Mouse (Mus musculus) stomach, embryonic 16.5 days (tissue): ENCODE measurements around the gene 5430403G16Rik. TPM values are rescaled to one million over a fixed set of nuclear protein-coding genes. Genes with fewer than 3 reads are reported as not detected.
"Not testable (repeated sequence)": the region's sequence is repeated elsewhere in the genome, so short reads cannot be mapped to it uniquely, and the experiment has no call there.

ENCODE experiments used
- ATAC-seq: fragments of 200-750 bp; cut with Nextera tagmentation; 2 replicates; pipeline ENCODE4 v1.8.0; 2017; ENCODE audit warnings: moderate number of reproducible peaks, moderate TSS enrichment; ENCODE audit not compliant: insufficient read depth, low FRiP score
- H3K27ac ChIP-seq: fragments of 300-500 bp; sonication (generic); 2 replicates; pipeline ENCODE4 v1.5.1; 2014; ENCODE audit warnings: low read length
- H3K27me3 ChIP-seq: fragments of 300-500 bp; sonication (generic); 2 replicates; pipeline ENCODE4 v1.6.1; 2014; ENCODE audit warnings: low read length, control low read depth, mixed read lengths; ENCODE audit not compliant: control insufficient read depth, insufficient read depth
- H3K36me3 ChIP-seq: fragments of 300-500 bp; sonication (generic); 2 replicates; pipeline ENCODE4 v1.6.1; 2014; ENCODE audit warnings: low read length; ENCODE audit not compliant: control insufficient read depth, insufficient read depth
- H3K4me1 ChIP-seq: fragments of 300-500 bp; sonication (generic); 2 replicates; pipeline ENCODE4 v1.6.1; 2014; ENCODE audit warnings: low read length, control low read depth, mixed read lengths; ENCODE audit not compliant: control insufficient read depth, insufficient read depth
- H3K4me2 ChIP-seq: fragments of 300-500 bp; sonication (generic); 2 replicates; pipeline ENCODE4 v1.6.1; 2014; ENCODE audit warnings: low read depth, low read length, mixed read lengths
- H3K4me3 ChIP-seq: fragments of 300-500 bp; sonication (generic); replicated peaks from 2 replicates; pipeline ENCODE4 v1.5.1; 2014; ENCODE audit warnings: mild to moderate bottlenecking, low read length
- H3K9ac ChIP-seq: fragments of 300-500 bp; sonication (generic); 2 replicates; pipeline ENCODE4 v1.6.1; 2014; ENCODE audit warnings: low read length
- H3K9me3 ChIP-seq: fragments of 300-500 bp; sonication (generic); replicated peaks from 2 replicates; pipeline ENCODE4 v1.6.1; 2016; ENCODE audit warnings: low read length, control low read depth; ENCODE audit not compliant: control insufficient read depth
- WGBS: fragments of 180-500 bp; shearing (Covaris S2); extraction: QIAGEN DNeasy Blood & Tissue Kit; methylation state at CpG from one replicate; pipeline ENCODE4 v1.1.7; 2014; 5-methylcytosine and 5-hydroxymethylcytosine counted together
- polyA plus RNA-seq: library from polyadenylated mRNA; unstranded; fragments of >200 nt; fragmentation: Nextera tagmentation; extraction: Ambion mirVana; gene quantifications from 2 replicates; pipeline ENCODE4 v1.2.1, GENCODE M21; 2015

The 5430403G16Rik gene
- 2.3 and 2.9 TPM in 2 replicates for polyA plus RNA-seq

DNA sequence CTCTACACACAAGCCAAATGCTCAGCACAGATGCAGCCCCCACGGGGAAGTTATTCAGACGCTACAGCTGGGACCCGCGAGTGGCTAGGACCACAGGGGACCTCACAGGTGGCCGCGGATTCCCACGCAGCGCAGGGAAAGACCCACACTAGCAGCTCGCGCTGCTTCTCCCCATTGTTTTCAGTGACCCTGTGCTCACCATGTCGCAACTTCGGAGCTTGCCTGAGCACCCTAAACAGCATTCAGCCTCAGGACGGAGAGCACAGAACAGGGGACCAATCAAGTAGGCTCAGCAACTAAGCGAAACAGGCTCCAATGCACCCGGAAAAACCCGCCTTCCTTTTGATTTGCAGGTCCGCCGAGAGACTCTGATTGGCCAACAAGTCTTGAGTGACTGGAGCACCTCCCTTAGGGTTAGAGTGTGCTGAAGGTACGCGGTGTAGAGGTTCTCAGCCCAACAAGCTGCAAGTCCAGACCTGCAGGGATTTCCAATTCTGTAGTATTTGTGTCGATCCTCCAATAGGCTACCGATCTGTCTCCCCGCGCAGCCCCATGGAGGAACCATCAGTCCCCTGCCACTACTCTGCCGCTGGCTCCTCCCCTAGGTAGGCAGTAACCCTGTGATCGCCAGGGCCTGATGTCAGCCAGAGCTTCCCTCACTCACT, at the start of gene 5430403G16Rik:
5430403G16Rik (minus strand) TSS at position 505 of the 665 bp plus-strand sequence.
- ATAC-seq = peak; percentile 98
- not testable (repeated sequence) for H3K4me1 ChIP-seq, H3K36me3 ChIP-seq, H3K9me3 ChIP-seq, H3K27me3 ChIP-seq
- peak within 1 kb of the TSS; percentile 84 for H3K9ac ChIP-seq
- peak within 1 kb of the TSS; percentile 76 for H3K4me3 ChIP-seq
- under 1% methylated on average over 26 of the region's 26 CpGs for WGBS
- peak within 1 kb of the TSS; percentile 58 for H3K4me2 ChIP-seq
- peak within 1 kb of the TSS; percentile 84 for H3K27ac ChIP-seq

GRCm38 (mm10) chr5:109717341-109717740, 26.5 kb upstream of the 5430403G16Rik start:
- H3K4me3 ChIP-seq, H3K9me3 ChIP-seq, ATAC-seq, H3K27ac ChIP-seq, H3K4me1 ChIP-seq, H3K4me2 ChIP-seq, H3K27me3 ChIP-seq, H3K9ac ChIP-seq, H3K36me3 ChIP-seq: not testable (repeated sequence)
- 46% methylated on average over 3 of the region's 3 CpGs for WGBS

GRCm38 (mm10) chr5:109691205-109691965, 544 bp upstream of the 5430403G16Rik start:
- 53% methylated on average over 5 of the region's 5 CpGs for WGBS
- H3K4me3 ChIP-seq = peak overlapping the region; percentile 76
- H3K36me3 ChIP-seq, H3K27me3 ChIP-seq, ATAC-seq, H3K9me3 ChIP-seq, H3K4me1 ChIP-seq, H3K9ac ChIP-seq: not testable (repeated sequence)
- peak overlapping the region; percentile 58 for H3K4me2 ChIP-seq
- H3K27ac ChIP-seq = peak overlapping the region; percentile 33; the same call in 1 of the 2 replicates

- no peak overlapping the region for H3K9ac ChIP-seq
- H3K27ac ChIP-seq = no peak overlapping the region
- no peaks in the 10 kb centered on the region for H3K9me3 ChIP-seq
- WGBS = 78% methylated on average over 4 of the region's 4 CpGs
- no peak overlapping the region for H3K4me3 ChIP-seq
- no peaks in the 10 kb centered on the region for H3K4me1 ChIP-seq
- no peak for ATAC-seq
- H3K4me2 ChIP-seq = no peak overlapping the region
- H3K36me3 ChIP-seq = peaks cover 3% of the 10 kb centered on the region; the same call in 1 of the 2 replicates
- no peaks in the 10 kb centered on the region for H3K27me3 ChIP-seq
These were observed 7.9 kb downstream of the 5430403G16Rik start for GRCm38 (mm10) chr5:109682921-109683320.

Other genes starting within 250 kb of the 5430403G16Rik start
- gene Crlf2, start 132.0 kb downstream of the 5430403G16Rik start, polyA plus RNA-seq = 5.7 and 7.4 TPM in 2 replicates
- 12.5 and 12.7 TPM in 2 replicates for gene 4930522L14Rik, start 60.8 kb upstream of the 5430403G16Rik start, polyA plus RNA-seq
- 0.46 and 0.75 TPM in 2 replicates for gene Gm15446, start 232.4 kb upstream of the 5430403G16Rik start, polyA plus RNA-seq